7 mouse cellular contexts compared by ENCODE assay signal in the genomic region with DNA sequence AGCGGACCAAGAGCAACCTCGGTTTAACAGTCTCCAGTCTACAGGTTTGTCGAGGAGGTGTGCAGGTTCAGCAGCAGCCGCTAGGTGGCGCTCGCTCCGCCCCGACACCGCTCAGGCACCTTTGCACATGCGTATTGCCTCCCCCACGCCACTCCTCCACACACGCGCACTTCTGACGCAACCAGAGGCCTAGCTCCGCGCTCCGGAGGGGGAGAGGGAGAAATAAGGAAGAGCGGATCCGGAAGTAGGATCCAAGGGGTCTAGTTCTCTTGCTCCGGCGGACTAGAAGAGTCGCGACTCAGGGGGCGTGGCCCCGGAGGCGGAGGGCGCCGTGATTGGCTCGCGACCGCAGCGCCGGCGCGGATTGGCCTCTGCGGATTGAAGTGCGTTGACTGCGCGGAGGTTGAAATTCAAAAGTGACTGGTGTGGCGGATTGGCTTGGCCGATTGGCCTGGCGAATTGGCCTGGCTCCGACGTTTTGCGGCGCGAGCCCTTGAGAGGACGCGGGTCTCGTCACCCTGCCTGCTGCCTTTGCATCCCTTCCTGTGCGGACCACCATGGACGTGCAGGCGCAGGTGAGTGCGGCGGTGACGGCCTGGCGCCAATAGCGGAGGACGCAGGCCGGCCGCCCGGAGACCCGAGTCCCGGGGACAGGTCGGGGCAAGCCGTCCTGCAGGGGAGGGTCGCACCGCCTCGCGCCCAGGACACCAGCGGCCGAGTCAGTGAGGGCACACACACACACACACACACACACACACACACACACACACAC. TPM values are rescaled to one million over a fixed set of nuclear protein-coding genes. Genes with fewer than 3 reads are reported as not detected.
A peak's percentile ranks its signal among the peaks of the same experiment; 100 is the strongest.
DNase-seq lines count a peak whose midpoint lies in the region; ATAC-seq lines count a peak whose summit lies in the region.

A gene (plus strand): TSS at position 381 of the 772 bp plus-strand sequence.

- no peaks in the 10 kb centered on the region for H3K27me3 ChIP-seq in embryonic facial prominence, embryonic 11.5 days (ENCODE audit: control insufficient read depth, insufficient read depth, low read length)
- no peaks in the 10 kb centered on the region for H3K27me3 ChIP-seq in limb, embryonic 10.5 days (ENCODE audit: low read depth, poor library complexity, severe bottlenecking)
- no peaks in the 10 kb centered on the region for H3K27me3 ChIP-seq in midbrain, embryonic 13.5 days

- peak within 1 kb of the TSS; percentile 41; the same call in 1 of the 2 replicates for H3K27ac ChIP-seq in embryonic facial prominence, embryonic 11.5 days (replicated peaks; ENCODE audit: low read depth, low read length)
- peak within 1 kb of the TSS; percentile 90 for H3K27ac ChIP-seq in limb, embryonic 10.5 days
- no peak within 1 kb of the TSS for H3K27ac ChIP-seq in midbrain, embryonic 13.5 days

- H3K4me3 ChIP-seq in embryonic facial prominence, embryonic 11.5 days (ENCODE audit: low read depth, low read length) = peak within 1 kb of the TSS; percentile 65
- peak within 1 kb of the TSS; percentile 81 for H3K4me3 ChIP-seq in limb, embryonic 10.5 days
- peak within 1 kb of the TSS; percentile 69 for H3K4me3 ChIP-seq in midbrain, embryonic 13.5 days (replicated peaks)

- H3K36me3 ChIP-seq in embryonic facial prominence, embryonic 11.5 days (replicated peaks; ENCODE audit: control insufficient read depth, insufficient read depth, low read depth, low read length) = no peaks in the 10 kb centered on the region
- peaks cover 25% of the 10 kb centered on the region for H3K36me3 ChIP-seq in limb, embryonic 10.5 days
- H3K36me3 ChIP-seq in midbrain, embryonic 13.5 days = 0 out of 2 replicates have a peak, but pooled peaks cover 9% of the 10 kb centered on the region

- ATAC-seq in embryonic facial prominence, embryonic 11.5 days (replicated peaks; ENCODE audit: insufficient number of reproducible peaks, low FRiP score, low TSS enrichment, low read depth) = peak; percentile 98
- ATAC-seq in granulocyte monocyte progenitor cell, adult 5-6 weeks (replicated peaks; ENCODE audit: poor library complexity, severe bottlenecking) = peak; percentile 99
- peak; percentile 99 for ATAC-seq in midbrain, embryonic 13.5 days

- no peaks in the 10 kb centered on the region for H3K9me3 ChIP-seq in embryonic facial prominence, embryonic 11.5 days (replicated peaks; ENCODE audit: control insufficient read depth, low read length)
- H3K9me3 ChIP-seq in limb, embryonic 10.5 days (replicated peaks) = no peaks in the 10 kb centered on the region
- H3K9me3 ChIP-seq in midbrain, embryonic 13.5 days = no peaks in the 10 kb centered on the region

- no peaks in the 10 kb centered on the region for H3K4me1 ChIP-seq in embryonic facial prominence, embryonic 11.5 days (ENCODE audit: control insufficient read depth, insufficient read depth, low read length)
- peaks cover 11% of the 10 kb centered on the region for H3K4me1 ChIP-seq in limb, embryonic 10.5 days
- peaks cover 13% of the 10 kb centered on the region for H3K4me1 ChIP-seq in midbrain, embryonic 13.5 days (replicated peaks)

- peak within 1 kb of the TSS; percentile 54 for H3K4me2 ChIP-seq in embryonic facial prominence, embryonic 11.5 days (ENCODE audit: low read depth, low read length)
- peak within 1 kb of the TSS; percentile 77 for H3K4me2 ChIP-seq in midbrain, embryonic 13.5 days (replicated peaks)

- 0% methylated on average over 69 of the region's 72 CpGs for WGBS in embryonic facial prominence, embryonic 11.5 days
- under 1% methylated on average over 67 of the region's 72 CpGs for WGBS in limb, embryonic 10.5 days
- WGBS in midbrain, embryonic 13.5 days = under 1% methylated on average over 61 of the region's 72 CpGs

- peak within 1 kb of the TSS; percentile 70 for H3K9ac ChIP-seq in embryonic facial prominence, embryonic 11.5 days (replicated peaks; ENCODE audit: low read length)
- peak within 1 kb of the TSS; percentile 67 for H3K9ac ChIP-seq in midbrain, embryonic 13.5 days (replicated peaks)

- peak; percentile 99 for DNase-seq in adrenal gland, postnatal 14 days
- peak; percentile 100 for DNase-seq in embryonic facial prominence, embryonic 11.5 days (ENCODE audit: low spot score)
- DNase-seq in kidney, adult 11 months = peak; percentile 99
- peak; percentile 100 for DNase-seq in limb, embryonic 10.5 days (ENCODE audit: low spot score)
- peak; percentile 98 for DNase-seq in spleen, adult 12 weeks (ENCODE audit: low spot score)

RNA-seq across cellular contexts. Expression of the gene that starts here (rescaled TPM):
- total RNA-seq in adrenal gland, postnatal 14 days (2021) = 5.0 and 5.2 TPM in 2 replicates
- polyA plus RNA-seq in embryonic facial prominence, embryonic 11.5 days (2014; fragmentation: Nextera tagmentation; extraction: Ambion mirVana) = 3.9 and 5.6 TPM in 2 replicates
- total RNA-seq in granulocyte monocyte progenitor cell, adult 5-6 weeks (2014; fragmentation: Nextera tagmentation) = 6.0 and 6.2 TPM in 2 replicates
- total RNA-seq in granulocyte monocyte progenitor cell, adult 5-6 weeks (2017) = 8.7 and 12.6 TPM in 2 replicates
- polyA plus RNA-seq in limb, embryonic 10.5 days (2016; fragmentation: Nextera tagmentation; extraction: Ambion mirVana) = 12.3 and 12.6 TPM in 2 replicates
- polyA plus RNA-seq in midbrain, embryonic 13.5 days (2015; fragmentation: Nextera tagmentation; extraction: Ambion mirVana) = 4.2 and 4.4 TPM in 2 replicates
